Mouse (Mus musculus) spleen, adult 2 months (tissue): ENCODE results near the gene Hjurp.

ENCODE experiments used
- CTCF ChIP-seq: fragments of 200-500 bp; IDR thresholded peaks from 2 replicates; pipeline ENCODE4 v1.5.1; 2011; ENCODE audit warnings: mild to moderate bottlenecking, inconsistent platforms; ENCODE audit not compliant: insufficient read depth, insufficient read length, insufficient replicate concordance; ENCODE audit errors: extremely low read depth
- POLR2A ChIP-seq: fragments of 200-500 bp; IDR thresholded peaks from 2 replicates; pipeline ENCODE4 v1.6.1; 2011; ENCODE audit warnings: low read depth, low read length, inconsistent platforms

DNA sequence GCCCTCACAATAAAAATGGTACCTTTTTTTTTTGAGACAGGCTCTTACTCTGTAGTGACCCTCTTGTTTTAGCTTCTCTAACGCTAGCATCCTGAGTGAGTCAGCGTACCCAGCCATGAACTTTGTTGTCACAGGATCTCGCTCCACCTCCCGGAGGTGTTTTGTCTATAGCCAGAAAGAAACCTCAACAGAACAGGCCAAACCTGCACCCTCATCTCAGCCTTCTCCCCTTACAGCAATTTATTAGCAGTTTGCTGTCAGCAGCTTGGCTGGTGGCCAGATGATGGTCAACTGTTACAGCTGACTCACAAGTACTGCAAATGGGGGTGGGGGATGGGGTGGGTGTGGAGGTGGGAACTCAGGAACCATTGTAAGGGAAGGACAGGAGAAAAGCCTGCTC is 15.2 kb downstream of the Hjurp start:
- TF ChIP-seq POLR2A (no peak), CTCF (no peak)
